Mouse (Mus musculus): ENCODE measurements around the gene Chrna7. TPM values are rescaled to one million over a fixed set of nuclear protein-coding genes. Genes with fewer than 3 reads are reported as not detected.

The Chrna7 gene
- polyA plus RNA-seq, 1 experiment from 2014 or later, result 3.2 TPM

- no peaks in the 10 kb centered on the region for H3K36me3 ChIP-seq (ENCODE audit: control insufficient read depth, insufficient read depth, low read length)
- no peak overlapping the region for H3K9ac ChIP-seq (ENCODE audit: low read depth, low read length)
- no peak for ATAC-seq (ENCODE audit: low FRiP score, low TSS enrichment)
- no peaks in the 10 kb centered on the region for H3K4me1 ChIP-seq (ENCODE audit: control insufficient read depth, insufficient read depth, low read length)
- 80% methylated on average over 2 of the region's 2 CpGs for WGBS
- no peaks in the 10 kb centered on the region for H3K27me3 ChIP-seq (ENCODE audit: control insufficient read depth, insufficient read depth, low read length)
- no peak overlapping the region for H3K4me3 ChIP-seq (ENCODE audit: low read length)
- no peak overlapping the region for H3K4me2 ChIP-seq (replicated peaks; ENCODE audit: low read depth, low read length)
- no peaks in the 10 kb centered on the region for H3K9me3 ChIP-seq (ENCODE audit: control insufficient read depth, low read length)
- H3K27ac ChIP-seq (ENCODE audit: low read depth, low read length), result no peak overlapping the region
These were observed 99.1 kb downstream of the Chrna7 start for GRCm38 (mm10) chr7:63113252-63113651.

DNA sequence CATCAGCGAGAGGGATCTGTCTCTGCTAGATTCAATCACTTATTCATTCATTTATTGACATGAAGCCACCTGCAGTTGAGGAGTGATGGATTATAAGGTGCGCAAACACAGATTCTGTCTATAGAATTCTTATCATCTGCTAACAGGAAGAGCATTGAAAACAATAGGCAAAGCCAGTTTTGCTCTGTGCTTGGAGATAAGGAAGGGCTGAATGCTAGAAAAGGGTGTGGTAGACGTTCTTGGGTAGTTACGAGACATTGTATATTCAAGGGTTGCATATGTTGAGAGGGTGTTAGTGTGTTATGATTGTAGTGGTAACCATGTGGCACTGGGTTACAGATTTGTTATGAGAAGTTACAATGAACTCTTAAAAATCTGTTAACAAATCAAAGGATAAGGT lies 103.0 kb downstream of the Chrna7 start:
- Histone ChIP-seq H3K4me1 (ENCODE audit: control insufficient read depth, insufficient read depth, low read length) (no peaks in the 10 kb centered on the region), H3K36me3 (ENCODE audit: control insufficient read depth, insufficient read depth, low read length) (no peaks in the 10 kb centered on the region), H3K27me3 (ENCODE audit: control insufficient read depth, insufficient read depth, low read length) (no peaks in the 10 kb centered on the region), H3K9ac (ENCODE audit: low read depth, low read length) (no peak overlapping the region), H3K9me3 (ENCODE audit: control insufficient read depth, low read length) (no peaks in the 10 kb centered on the region), H3K4me2 (replicated peaks; ENCODE audit: low read depth, low read length) (no peak overlapping the region), H3K27ac (ENCODE audit: low read depth, low read length) (no peak overlapping the region), H3K4me3 (ENCODE audit: low read length) (no peak overlapping the region)
- no peak for ATAC-seq (ENCODE audit: low FRiP score, low TSS enrichment)
- WGBS, result 82% methylated on average over 4 of the region's 4 CpGs

GRCm38 (mm10) chr7:63085954-63086353 lies 126.4 kb downstream of the Chrna7 start:
- H3K27me3 ChIP-seq (ENCODE audit: control insufficient read depth, insufficient read depth, low read length), result no peaks in the 10 kb centered on the region
- no peak overlapping the region for H3K4me2 ChIP-seq (replicated peaks; ENCODE audit: low read depth, low read length)
- H3K9me3 ChIP-seq (ENCODE audit: control insufficient read depth, low read length), result no peaks in the 10 kb centered on the region
- H3K4me3 ChIP-seq (ENCODE audit: low read length), result no peak overlapping the region
- H3K36me3 ChIP-seq (ENCODE audit: control insufficient read depth, insufficient read depth, low read length), result no peaks in the 10 kb centered on the region
- no peaks in the 10 kb centered on the region for H3K4me1 ChIP-seq (ENCODE audit: control insufficient read depth, insufficient read depth, low read length)
- no peak overlapping the region for H3K27ac ChIP-seq (ENCODE audit: low read depth, low read length)
- ATAC-seq (ENCODE audit: low FRiP score, low TSS enrichment), result no peak
- H3K9ac ChIP-seq (ENCODE audit: low read depth, low read length), result no peak overlapping the region
- WGBS, result 87% methylated on average over 4 of the region's 4 CpGs

DNA sequence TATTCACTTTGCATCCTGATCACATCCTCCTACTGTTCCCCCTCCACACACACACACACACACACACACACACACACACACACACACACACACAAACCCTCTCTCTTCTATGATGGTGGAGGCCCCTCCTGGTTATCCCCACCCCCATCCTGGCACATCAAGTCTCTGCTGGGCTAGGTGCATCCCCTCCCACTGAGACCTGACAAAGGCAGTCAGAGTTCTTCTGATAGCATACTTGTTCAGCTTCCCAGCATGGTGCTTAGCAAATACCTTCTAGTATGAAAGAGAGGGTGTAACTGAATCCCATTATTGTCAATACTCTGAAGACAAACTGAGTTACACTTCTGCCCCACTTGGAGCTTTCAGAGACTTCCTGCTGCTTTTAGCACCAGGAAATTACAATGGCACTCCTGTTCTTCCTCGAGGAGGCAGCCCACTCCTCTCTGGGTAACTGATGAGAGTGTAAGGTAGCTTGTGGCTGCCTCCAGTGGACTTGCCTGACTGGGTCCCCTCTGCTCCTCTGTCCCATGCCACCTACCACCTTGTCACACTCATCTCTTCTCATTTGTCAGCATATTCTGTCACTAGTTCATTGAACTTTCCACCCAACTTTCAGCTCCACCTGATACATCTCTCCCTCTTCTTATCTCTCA lies 127.9 kb downstream of the Chrna7 start:
- ATAC-seq (ENCODE audit: low FRiP score, low TSS enrichment), result no peak
- no peaks in the 10 kb centered on the region for H3K27me3 ChIP-seq (ENCODE audit: control insufficient read depth, insufficient read depth, low read length)
- H3K36me3 ChIP-seq (ENCODE audit: control insufficient read depth, insufficient read depth, low read length), result no peaks in the 10 kb centered on the region
- H3K4me2 ChIP-seq (replicated peaks; ENCODE audit: low read depth, low read length), result no peak overlapping the region
- no peak overlapping the region for H3K27ac ChIP-seq (ENCODE audit: low read depth, low read length)
- H3K4me1 ChIP-seq (ENCODE audit: control insufficient read depth, insufficient read depth, low read length), result no peaks in the 10 kb centered on the region
- 0% methylated on average over 1 of the region's 1 CpGs for WGBS
- H3K4me3 ChIP-seq (ENCODE audit: low read length), result no peak overlapping the region
- H3K9me3 ChIP-seq (ENCODE audit: control insufficient read depth, low read length), result no peaks in the 10 kb centered on the region
- H3K9ac ChIP-seq (ENCODE audit: low read depth, low read length), result no peak overlapping the region

GRCm38 (mm10) chr7:63060996-63061395 lies 151.4 kb downstream of the Chrna7 start:
- no peak overlapping the region for H3K27ac ChIP-seq (ENCODE audit: low read depth, low read length)
- H3K4me1 ChIP-seq (ENCODE audit: control insufficient read depth, insufficient read depth, low read length), result no peaks in the 10 kb centered on the region
- H3K36me3 ChIP-seq (ENCODE audit: control insufficient read depth, insufficient read depth, low read length), result no peaks in the 10 kb centered on the region
- WGBS, result 83% methylated on average over 2 of the region's 2 CpGs
- H3K4me2 ChIP-seq (replicated peaks; ENCODE audit: low read depth, low read length), result no peak overlapping the region
- H3K9ac ChIP-seq (ENCODE audit: low read depth, low read length), result no peak overlapping the region
- ATAC-seq (ENCODE audit: low FRiP score, low TSS enrichment), result no peak
- no peaks in the 10 kb centered on the region for H3K27me3 ChIP-seq (ENCODE audit: control insufficient read depth, insufficient read depth, low read length)
- no peaks in the 10 kb centered on the region for H3K9me3 ChIP-seq (ENCODE audit: control insufficient read depth, low read length)
- H3K4me3 ChIP-seq (ENCODE audit: low read length), result no peak overlapping the region

Other genes starting within 250 kb of the Chrna7 start
- gene Otud7a, start 232.2 kb upstream of the Chrna7 start, polyA plus RNA-seq (2014; fragmentation: Nextera tagmentation; extraction: Ambion mirVana), result 0.10 and 0.31 TPM in 2 replicates